19 mouse cellular contexts compared by ENCODE assay signal in genomic region chr7:74493775-74494174, GRCm38 (mm10).
"Had no signal": no experiment of that assay in that cellular context is flagged by ENCODE, and none has a peak within 500 bp of the region (broad histone marks: within the 10 kb centered on the region; RNA-seq: fewer than 3 reads in every experiment).

No protein-coding gene starts in this region.

- DNase-seq: lung, adult 18-20 months; lung, embryonic 14.5 days; lung, postnatal 10 days; lung, postnatal 4 days; retina, postnatal 1 day; right cerebral cortex, adult 18-20 months; right cerebral cortex, postnatal 25 days; right cerebral cortex, postnatal 4 days; thymus, adult 2 months; thymus, postnatal 25 days; thymus, postnatal 4 days had no signal

- H3K9me3 ChIP-seq: midbrain, embryonic 10.5 days; midbrain, embryonic 13.5 days; midbrain, embryonic 15.5 days; neural tube, embryonic 13.5 days; neural tube, embryonic 15.5 days; stomach, embryonic 15.5 days had no signal

- H3K27me3 ChIP-seq: midbrain, embryonic 13.5 days; midbrain, embryonic 15.5 days; neural tube, embryonic 15.5 days; stomach, embryonic 15.5 days had no signal

- ATAC-seq: midbrain, embryonic 13.5 days; midbrain, embryonic 15.5 days had no signal

- H3K4me3 ChIP-seq: midbrain, embryonic 10.5 days; midbrain, embryonic 13.5 days; midbrain, embryonic 15.5 days; myocyte; neural tube, embryonic 13.5 days; neural tube, embryonic 15.5 days; stomach, embryonic 15.5 days had no signal

- H3K4me2 ChIP-seq: lung, embryonic 14.5 days; midbrain, embryonic 13.5 days; midbrain, embryonic 15.5 days; neural tube, embryonic 13.5 days; neural tube, embryonic 15.5 days; stomach, embryonic 15.5 days had no signal

- H3K36me3 ChIP-seq: midbrain, embryonic 10.5 days; midbrain, embryonic 13.5 days; midbrain, embryonic 15.5 days; neural tube, embryonic 13.5 days; neural tube, embryonic 15.5 days; stomach, embryonic 15.5 days had no signal

- H3K27ac ChIP-seq: midbrain, embryonic 10.5 days; midbrain, embryonic 13.5 days; midbrain, embryonic 15.5 days; neural tube, embryonic 13.5 days; neural tube, embryonic 15.5 days; stomach, embryonic 15.5 days; stomach, postnatal 0 days had no signal

- H3K4me1 ChIP-seq: midbrain, embryonic 10.5 days; midbrain, embryonic 13.5 days; midbrain, embryonic 15.5 days; neural tube, embryonic 13.5 days; neural tube, embryonic 15.5 days; stomach, embryonic 15.5 days had no signal

- H3K9ac ChIP-seq: lung, embryonic 14.5 days; midbrain, embryonic 13.5 days; midbrain, embryonic 15.5 days; neural tube, embryonic 13.5 days; neural tube, embryonic 15.5 days; stomach, embryonic 15.5 days had no signal
